Mouse (Mus musculus): ENCODE measurements around the gene Pigu.

GRCm38 (mm10) chr2:155279163-155279562 lies 78.1 kb downstream of the Pigu start:
- TF ChIP-seq CTCF (IDR thresholded peaks at IDR 0.05) (no peak), EP300 (IDR thresholded peaks at IDR 0.05) (no peak)
